Mouse (Mus musculus): ENCODE data around the gene Cln5.

Cln5 gene

DNA sequence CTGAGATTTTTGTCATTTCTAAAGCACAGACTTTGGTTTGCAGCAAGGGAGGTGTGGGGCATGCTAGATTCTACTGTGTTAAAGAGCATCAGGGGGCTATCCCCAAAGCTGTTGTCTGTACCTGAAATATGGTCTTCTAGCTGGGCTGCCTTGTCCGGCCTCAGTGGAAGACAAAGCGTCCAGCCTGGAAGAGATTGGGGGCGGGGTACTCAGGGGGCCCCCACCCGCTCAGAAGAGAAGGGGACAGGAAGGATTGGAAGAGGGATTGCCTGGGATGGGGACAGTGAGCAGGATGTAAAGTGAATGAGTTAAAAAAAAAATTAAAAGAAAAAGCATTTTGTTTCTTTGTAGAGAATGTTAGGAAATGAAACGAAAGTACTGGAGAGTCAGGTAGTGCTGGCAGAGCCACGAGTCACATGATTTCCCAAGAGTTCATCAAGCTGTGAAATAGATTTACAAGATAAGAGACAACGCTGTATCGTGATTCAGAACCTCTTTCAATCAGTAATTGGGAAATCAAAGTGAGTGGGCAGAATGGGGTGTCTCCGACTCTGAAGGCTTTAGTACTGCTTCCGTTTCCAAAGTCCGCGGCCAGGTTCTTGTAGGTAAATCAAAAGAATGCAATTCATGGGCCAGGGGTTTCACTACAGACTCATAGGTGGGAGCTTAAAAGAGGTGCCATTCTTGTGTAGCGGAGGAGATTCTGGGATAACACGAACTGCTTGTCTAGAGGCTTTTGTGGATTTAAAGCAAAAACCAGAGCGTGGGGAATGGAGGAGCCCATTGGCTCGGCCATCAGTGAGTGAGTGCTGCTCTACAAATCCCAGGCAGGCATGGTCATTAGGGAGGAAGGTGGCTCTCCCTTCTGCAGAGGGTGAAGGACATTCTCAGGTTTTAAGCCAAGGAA is 8.2 kb downstream of the Cln5 start:
- DNase-seq (ENCODE audit: low spot score in 2 of 2), result no peak

DNA sequence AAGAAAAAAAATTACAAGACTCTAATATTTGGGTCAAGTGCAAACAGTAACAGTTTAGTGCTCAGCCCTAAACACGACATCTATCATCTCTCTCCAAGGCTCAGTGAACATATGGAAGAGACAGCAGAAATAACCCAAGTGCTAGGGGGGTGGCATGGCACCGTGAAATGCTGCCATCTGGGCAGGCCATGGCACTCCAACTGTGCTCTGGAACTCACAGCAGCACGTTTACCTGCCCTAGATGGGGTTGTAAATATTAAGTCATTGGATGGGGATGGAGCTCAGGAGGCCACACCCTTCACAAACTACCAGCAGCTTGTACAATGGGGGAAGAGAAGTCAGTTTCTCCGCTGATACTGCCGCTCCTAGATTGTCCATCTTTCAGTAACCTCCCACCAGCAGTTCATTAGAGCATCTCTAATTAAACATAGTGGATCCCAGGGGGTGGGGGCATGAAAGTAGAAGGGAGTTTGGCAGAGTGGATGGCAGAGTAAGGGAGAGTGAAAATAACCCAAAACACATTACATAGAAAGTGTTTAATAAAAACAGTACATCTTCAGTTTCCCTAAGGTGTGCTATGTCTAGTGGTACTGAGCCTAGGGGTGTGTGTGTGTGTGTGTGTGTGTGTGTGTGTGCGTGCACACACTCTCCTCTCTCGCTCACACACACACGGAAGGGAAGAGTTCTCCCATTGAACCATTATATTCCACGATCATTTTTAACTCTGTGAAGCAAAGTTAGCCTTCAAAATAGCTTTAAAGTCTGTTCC is 9.4 kb downstream of the Cln5 start:
- no peak for DNase-seq (ENCODE audit: low spot score in 2 of 2)

DNA sequence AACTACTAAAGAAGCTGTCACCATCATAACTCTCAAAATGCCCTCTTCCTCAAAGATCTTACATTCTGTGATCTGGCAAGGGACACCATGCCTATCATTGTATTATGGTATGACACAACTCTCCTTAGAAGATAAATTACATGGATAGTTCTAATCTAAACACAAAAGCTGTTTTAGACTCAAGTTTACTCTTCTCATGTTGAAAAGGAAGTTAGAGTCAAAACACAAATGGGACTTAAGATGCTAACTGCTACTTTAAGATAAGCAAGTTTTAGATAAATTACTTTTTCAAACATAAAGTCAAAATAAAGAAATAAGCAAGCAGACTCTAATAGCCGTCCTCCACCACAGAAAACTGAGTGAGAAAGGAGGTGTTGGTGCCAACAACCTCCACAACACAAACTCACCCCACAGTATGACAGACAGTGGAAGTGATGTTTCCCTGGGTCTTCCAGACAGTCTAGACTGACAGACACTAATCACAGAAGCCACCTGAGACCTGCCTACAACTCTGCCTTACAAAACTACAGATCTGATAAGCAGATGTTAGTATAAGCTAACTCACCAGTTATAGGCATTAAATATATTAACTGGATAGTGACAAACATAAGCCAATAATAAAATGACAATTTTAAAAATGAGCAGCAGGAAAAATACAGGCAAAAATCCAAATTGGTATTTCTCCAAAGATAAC is 16.0 kb downstream of the Cln5 start:
- no peak for DNase-seq (ENCODE audit: low spot score in 2 of 2)

DNA sequence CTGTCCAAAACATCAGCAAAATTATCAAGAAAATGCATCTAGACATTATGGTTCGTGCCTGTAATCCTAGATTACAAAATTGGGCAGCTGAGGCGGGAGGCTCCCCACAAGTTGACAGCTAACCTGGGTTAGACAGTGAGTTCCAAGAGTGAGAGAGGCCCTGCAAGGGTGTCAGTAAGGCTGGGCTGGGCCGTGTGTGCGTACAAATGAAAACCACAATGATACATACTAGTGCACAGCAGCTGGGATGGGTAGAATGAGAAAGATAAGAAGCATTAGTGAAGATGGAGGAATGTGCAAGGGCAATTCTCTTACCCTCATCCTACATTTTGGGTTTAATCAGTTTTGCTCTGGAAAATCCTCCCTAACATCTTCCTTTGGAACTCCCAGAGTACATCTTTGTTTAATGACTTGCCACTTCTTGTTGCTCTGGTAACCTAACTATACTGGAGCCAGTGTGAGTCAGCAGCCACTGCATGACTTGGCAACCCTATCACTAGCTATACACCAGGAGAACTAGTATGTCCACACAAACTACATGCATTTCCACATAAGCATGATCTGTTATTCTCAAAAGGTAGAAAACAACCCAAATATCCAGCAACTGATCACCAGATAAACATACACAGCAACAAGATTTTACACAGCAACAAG is 16.8 kb downstream of the Cln5 start:
- DNase-seq (ENCODE audit: low spot score in 2 of 2), result peak in 1 of 2 experiments; percentile 31

DNA sequence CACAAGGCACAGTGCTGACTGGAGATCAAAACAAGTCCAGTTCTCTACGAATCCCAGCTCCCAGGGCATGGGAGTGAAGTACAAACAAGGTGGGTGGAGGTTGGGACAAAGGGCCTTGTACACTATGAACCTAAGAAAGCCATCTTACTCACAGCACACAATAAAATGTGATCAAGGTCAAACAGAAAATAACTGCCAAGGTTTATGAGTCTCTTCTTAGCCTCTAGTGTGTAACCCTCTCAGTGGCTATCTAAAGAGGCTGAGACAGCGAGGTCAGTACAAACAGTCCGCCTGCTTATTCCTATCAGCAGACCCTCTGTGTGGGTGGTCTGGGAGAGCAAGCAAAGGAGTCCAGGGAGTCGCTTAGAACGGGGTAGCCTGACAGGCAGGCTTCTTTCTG is 17.8 kb downstream of the Cln5 start:
- DNase-seq (ENCODE audit: low spot score in 2 of 2), result no peak

DNA sequence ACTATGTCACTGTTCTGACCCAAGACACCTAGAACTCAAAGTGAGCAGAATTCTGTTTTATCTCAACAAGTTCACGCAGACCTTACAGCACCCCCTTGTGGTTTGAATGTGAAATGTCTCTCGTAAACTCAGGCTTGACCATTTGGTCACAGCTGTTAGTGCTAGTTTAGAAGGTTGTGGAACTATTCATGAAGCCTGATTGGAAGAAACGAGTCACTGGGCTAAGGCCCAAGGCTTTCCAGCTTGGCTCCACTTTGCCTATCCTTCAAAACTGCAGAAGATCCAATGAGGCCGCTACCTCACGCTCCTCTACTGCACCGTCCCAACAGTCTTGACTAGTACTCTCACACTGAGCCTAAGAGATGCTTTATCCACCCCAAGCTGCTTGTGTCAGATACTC is 18.6 kb downstream of the Cln5 start:
- peak; percentile 29 to 51 for DNase-seq (ENCODE audit: low spot score in 2 of 2)

DNA sequence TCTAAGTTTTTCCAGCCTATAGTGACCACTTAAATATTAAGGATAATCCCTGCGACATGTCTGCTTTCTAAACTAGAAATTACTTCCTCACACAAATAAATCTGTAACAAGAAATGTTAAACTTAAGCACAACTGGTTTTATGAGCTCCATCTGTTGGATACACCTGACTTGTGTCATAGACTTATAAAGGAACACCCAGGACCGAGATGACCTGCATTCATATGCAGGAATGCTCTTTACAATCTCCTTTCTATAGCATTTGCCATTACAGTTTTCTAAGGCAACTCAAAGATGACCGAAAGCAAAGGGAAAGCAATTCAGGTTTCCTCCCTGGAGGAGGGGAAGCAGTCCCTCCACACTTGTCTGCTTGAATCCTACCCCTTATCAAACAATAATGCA is 23.2 kb downstream of the Cln5 start:
- no peak for DNase-seq (ENCODE audit: low spot score in 2 of 2)

DNA sequence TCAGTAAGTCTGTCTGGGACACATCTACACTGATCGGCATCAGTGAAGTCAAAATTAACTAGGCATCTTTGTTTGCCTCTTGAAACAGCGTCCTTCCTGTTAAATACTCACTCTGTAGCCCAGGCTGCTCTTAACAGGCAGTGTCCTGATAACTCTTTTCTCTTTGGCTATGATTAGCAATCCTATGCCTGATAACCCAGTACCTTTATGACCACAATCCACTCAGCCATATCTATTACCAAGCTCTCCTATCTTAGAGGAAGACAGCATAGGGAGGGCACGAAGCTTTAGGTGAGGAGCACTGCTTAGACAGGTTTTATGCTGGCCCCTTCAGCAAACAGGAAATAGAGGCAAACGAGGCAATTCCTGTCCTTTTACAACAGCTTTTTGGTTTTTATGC is 23.7 kb downstream of the Cln5 start:
- no peak for DNase-seq (ENCODE audit: low spot score in 2 of 2)

DNA sequence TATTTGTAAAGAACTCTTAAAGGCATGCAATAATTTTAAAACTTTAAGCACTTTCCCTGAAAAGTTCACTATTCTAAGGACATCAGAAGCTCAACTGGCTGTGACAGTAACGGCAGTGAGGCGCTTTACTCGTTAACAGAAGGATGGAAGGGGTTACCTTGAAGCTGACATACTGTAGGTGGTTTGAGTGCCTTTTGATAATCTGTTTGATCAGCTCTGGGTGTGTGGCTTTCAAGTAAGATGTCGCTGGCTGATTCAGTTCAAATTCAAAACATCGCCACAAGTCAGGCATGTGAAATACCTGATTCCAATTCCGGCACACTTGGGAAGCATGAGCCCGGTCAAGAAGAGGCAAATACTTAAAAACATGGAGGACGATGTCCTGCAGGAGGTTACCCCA is 25.0 kb downstream of the Cln5 start:
- no peak for DNase-seq (ENCODE audit: low spot score in 2 of 2)

DNA sequence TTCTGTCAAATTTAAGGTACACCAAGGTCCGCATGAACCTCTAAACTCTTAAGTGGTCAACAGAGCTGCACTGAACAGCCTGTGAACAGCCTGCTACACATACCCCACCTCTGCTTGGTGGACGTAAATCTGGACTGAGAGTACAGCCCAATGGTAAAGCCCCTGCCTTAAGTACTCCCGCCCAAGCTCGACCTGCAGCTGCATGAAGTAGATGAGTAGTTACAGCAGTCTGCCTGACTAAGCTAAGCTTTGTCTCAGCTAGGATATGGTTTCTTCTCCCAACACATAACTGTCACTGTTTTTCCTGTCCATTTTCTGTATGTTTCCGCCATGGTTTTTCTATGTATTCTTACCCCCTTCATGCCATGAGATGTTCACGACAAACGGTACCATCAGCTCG is 25.8 kb downstream of the Cln5 start:
- no peak for DNase-seq (ENCODE audit: low spot score in 2 of 2)

DNA sequence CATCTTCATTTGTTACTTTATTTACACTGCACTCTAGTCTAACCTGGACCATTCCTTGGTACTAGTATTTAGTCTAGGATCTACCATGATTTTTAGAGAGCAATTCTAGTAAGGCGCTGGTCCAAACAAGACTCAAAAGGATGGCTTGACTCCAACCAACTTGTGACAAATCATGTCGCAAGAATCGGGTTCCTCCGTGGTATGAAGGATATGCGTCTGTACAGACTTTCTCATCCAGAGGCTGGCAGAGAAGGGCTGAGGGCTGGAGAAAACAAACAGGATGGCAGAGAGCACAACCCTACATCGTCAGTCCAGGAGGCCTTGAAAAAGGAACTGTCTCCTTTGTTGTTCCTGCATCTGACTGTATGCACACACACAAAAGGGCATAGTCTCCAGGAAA is 26.6 kb downstream of the Cln5 start:
- DNase-seq (ENCODE audit: low spot score in 2 of 2), result no peak

DNA sequence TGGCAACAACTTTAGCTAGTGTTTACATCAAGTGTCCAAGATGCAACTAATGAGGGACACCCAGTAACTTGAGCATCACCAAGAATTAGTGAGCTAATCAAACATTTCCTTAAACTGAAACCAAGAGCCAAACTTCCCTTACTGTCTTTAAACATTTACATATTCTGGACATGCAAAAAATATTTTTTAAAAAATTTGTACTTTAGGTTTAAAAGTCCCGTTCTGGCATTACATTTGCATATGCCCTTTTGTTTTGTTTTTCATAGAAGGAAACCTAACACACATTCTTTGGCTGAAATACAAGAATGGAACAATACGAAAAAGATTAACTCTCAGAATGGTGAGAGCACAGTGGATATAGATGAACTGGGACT is 28.2 kb downstream of the Cln5 start:
- DNase-seq (ENCODE audit: low spot score in 2 of 2), result no peak

DNA sequence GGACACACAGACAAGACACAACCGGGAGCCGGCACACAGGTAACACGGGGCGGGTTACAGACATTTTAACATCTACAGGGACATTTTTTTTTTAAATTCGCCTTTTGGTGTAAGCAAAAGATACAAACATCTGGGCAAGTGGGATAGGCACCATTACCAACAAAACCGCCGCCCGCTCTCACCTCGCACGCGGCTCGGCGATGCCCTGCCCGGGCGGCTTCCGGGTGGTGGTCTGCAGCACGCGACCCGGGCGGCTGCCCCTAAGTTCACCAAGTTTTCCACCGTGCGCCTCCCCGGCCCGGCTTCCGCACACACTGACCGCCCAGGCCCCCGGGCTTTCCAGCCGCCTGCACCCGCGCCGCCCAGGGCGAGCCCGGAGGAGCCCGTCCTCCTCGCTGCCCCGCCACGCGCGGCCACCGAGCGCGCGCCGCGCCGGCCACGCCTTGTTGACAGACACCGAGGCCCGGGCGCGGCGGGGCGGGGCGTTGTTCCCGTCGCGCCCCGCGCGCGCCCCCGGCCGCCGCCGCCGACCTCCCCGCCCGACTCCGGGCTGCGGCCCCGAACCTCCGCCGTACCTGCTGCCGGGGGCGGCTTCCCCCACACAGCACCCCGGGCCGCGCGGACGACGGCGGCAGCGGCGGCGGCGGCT is 28.7 kb downstream of the Cln5 start:
- peak; percentile 85 to 90 for DNase-seq (ENCODE audit: low spot score in 2 of 2)

DNA sequence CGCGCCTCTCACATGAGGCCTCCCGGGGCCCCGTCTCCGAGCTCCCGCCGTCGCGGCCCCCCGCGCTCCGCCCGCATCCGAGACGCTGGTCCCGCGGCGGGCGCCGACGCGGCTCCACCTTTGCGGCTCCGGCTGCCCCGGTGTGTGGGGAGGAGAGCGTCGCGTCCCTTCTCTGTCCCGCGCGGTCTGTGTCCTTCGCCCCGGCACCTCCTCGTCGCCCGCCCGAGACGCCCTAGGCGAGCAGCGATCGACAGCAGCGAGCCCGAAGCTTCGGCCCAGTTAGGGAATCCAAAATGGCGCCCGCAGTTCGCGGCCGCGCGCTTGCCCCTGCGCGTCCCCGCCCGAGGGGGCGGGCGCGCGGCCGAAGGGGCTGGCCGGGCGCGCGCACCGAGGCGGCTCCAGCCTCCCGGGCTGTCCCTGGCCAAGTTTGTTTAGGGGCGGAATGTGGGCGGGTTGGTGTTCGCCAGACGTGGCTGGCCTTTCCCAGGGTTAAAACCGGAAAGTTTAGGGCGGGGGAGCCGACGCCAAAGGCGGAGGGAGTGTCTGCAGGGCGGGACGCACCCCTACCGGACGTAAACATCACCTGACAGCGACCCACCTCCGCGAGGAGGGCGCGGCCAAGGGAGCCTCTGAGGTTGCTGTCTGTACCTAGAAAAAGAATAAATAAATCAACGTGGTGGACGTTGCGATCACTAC is 29.4 kb downstream of the Cln5 start, which contains the start of gene Fbxl3:
Gene Fbxl3 (minus strand): TSS at position 329 of the 696 bp plus-strand sequence.
- DNase-seq (ENCODE audit: low spot score in 2 of 2), result peak; percentile 91 to 92

DNA sequence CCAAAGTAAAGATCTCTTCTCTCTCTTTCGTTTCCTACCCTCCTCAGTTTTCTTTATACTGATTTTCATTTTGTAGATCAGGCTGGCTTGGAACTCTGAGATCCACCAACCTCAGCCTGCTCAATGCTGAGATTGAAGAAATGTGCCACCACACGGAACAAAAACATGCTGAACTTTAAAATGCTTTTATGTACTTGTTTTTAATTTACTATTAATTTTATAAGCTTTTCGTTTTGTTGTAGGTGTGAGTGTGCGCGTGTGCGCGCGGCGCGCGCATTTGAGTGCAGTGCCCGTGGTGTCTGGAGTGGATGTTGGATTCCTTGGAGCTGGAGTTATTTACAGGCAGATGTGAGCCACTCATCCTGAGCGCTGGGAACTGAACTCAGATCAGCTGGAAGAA is 30.3 kb downstream of the Cln5 start:
- DNase-seq (ENCODE audit: low spot score in 2 of 2), result no peak

DNA sequence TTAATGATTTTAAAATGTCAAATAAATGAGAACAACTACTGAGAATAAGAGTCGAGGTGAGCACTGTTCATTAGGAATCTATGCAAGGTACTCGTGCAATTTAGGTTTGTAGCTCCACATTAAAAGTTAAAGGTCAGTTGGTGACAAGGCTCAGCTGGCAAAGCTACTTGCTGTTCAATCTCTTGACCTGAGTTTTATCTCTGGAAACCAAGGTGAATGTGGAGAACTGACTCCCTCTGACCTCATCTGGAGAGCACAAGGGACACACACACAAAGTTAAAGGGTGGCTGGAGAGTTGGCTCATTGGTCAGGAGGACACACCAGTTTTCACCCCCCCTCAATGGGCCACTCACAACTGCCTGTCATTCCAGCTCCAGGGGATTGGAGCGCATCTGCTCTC is 31.2 kb downstream of the Cln5 start:
- no peak for DNase-seq (ENCODE audit: low spot score in 2 of 2)

DNA sequence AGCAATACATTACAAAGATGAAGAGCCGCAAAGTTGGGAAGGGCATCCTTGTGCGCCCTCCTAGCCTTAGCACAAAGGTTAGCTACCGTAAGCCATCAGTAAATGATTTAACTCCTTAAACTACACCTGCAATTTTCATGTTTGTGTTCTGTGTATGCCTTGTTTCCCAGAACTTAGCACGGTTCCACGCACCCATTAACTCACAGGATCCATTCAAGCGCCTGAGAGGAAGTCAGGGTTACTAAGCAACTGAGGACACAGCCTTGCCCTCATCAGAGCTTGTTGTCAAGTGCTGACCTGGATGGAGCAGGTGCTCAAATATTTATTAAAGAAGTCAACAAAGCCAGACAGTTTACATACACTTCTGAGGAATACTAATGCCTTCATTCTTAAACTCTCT is 32.2 kb downstream of the Cln5 start:
- no peak for DNase-seq (ENCODE audit: low spot score in 2 of 2)

DNA sequence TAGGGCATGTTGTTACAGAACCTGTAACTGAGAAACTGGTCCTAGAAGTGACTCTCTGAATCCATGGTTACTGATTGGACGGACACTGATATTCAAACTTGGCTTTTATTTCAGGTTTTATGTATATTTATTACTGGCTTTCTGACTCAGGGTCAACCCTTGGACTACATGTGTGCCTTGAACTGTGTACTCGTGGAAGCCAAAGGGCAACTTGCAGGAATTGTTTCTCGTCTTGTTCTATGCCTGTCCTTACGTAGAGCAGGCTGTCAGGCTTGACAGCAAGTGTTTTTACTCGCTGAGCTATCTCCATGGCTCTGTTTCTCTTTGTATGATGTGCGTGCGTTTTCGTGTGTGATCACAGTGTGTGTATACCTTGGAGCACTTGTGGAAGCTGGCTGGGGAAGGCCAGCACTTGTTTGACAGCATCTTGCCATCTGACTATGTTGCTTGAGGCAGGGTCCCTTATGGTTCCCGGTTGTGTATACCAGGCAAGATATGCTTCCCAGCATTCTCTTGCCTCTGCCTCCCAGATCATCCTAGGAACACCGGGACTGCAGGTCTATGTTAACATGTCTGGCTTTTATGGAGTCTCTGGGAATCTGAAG is 32.8 kb downstream of the Cln5 start:
- no peak for DNase-seq (ENCODE audit: low spot score in 2 of 2)

DNA sequence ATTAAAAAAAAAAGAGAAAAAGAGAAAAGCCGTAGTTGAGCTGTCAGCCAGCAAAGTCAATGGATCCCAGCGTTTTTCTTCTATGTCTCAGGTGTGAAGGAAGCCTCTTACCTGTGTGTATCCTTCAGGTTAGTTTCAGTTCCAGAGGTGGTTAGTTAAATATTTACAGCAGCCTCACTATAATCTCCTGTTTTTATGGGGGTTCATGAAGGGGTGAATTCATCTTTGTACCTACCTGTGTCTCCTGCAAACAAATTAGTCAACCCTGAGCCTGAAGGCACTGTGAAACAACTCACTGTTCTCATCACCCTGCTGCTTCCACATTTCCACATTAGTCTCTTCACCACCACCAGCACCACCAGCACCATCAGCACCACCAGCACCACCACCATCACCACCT is 36.3 kb downstream of the Cln5 start:
- no peak for DNase-seq (ENCODE audit: low spot score in 2 of 2)

DNA sequence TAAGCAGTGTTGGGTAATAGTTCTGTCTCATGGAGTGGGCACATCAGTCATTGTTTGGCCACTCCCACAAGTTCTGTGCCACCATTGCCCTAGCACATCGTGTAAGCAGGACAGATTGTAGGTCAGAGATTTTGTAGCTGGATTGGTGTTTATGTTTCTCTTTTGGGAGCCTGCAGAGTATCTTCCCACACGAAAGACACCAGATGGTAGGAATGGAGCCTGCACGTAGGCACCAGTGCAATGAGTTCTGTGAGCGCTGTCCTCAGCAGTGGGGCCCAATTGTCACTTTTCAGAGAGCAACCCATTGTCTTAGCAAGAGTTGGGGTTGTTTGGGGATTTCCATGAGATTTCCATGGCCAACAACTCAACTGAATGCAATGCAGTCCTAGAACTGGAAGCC is 40.0 kb downstream of the Cln5 start:
- no peak for DNase-seq (ENCODE audit: low spot score in 2 of 2)
